In the genomic region with DNA sequence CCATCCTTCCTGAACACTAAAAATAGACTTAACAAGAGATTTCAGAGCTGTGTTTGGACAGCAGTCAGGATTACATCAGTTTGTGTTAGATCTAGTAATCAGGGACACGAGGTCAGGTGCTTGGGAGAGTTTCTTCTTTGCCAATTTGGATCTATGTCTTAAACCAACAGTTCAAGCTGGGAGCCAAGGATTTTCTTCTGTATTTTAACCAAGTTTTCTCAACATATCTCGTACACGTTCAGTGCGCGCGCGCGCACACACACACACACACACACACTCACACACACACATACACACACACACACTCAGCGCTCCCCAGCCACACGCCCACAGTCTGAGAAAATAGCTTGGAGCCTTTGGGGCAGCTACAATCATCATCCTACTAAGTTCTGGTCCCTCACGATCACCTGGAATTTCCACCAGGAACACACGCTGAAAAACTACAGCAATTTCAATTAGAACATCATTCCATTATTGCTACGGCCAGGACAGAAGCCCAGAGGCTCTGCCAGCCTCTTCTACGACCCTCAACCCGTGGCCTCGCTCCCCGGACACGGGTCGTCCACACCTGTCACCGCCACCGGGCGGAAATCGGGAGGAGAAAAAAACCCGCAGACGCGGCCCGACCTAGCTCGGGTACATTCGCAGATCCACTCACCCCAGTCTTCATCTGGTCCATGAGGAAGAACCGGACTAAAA, we compare ENCODE assay signal across 1 mouse cellular context.
TF ChIP-seq lines count a peak whose summit lies in the region.

No protein-coding gene starts in this region.

TF ChIP-seq in ES-E14, 5 proteins besides CTCF, POLR2A, EP300 and RAD21:
- TF ChIP-seq CHD2 (IDR thresholded peaks at IDR 0.05; ENCODE audit: low read depth, low read length) (no peak), HCFC1 (IDR thresholded peaks at IDR 0.05; ENCODE audit: borderline replicate concordance, insufficient read depth, low read length) (no peak), ZNF384 (IDR thresholded peaks at IDR 0.05; ENCODE audit: low read depth, low read length) (no peak), ZC3H11A (IDR thresholded peaks at IDR 0.05; ENCODE audit: borderline replicate concordance, low read depth, low read length) (no peak), MAFK (IDR thresholded peaks at IDR 0.05; ENCODE audit: insufficient read depth, low read depth, low read length) (no peak)
